Mouse (Mus musculus) small intestine, adult 2 months (tissue): Measurements from ENCODE around the gene Gm20388.

Experiments used
- CTCF ChIP-seq: fragments of 200-500 bp; IDR thresholded peaks from 2 replicates; pipeline ENCODE4 v1.5.1; 2012; ENCODE audit warnings: low read depth, mild to moderate bottlenecking, control low read depth, inconsistent platforms, low read length, moderate library complexity, mixed read lengths; ENCODE audit not compliant: insufficient replicate concordance, insufficient read length; ENCODE audit errors: extremely low read depth
- POLR2A ChIP-seq: fragments of 200-500 bp; IDR thresholded peaks from 2 replicates; pipeline ENCODE4 v1.6.1; 2012; ENCODE audit warnings: low read depth, mild to moderate bottlenecking, control low read depth, inconsistent platforms, low read length, moderate library complexity

DNA sequence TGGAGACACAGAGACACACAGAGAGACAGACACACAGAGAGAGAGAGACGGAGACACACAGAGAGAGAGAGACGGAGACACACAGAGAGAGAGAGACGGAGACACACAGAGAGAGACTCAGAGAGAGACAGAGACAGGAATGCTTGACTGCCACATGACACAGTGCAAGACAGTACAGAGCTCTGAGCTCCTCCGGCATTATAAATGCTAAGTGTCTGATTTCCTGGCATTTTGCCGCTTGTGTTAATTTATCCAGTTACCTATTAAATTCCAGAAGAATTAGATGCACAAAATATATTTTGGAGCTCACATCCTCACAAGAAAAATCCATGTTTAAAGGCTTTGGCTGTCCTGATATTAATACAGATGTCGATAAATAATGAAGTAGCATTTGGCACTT lies 4274.4 kb downstream of the Gm20388 start:
- TF ChIP-seq CTCF, result no peak
- no peak for TF ChIP-seq POLR2A
